Mouse (Mus musculus) lung, adult 10 weeks (tissue): ENCODE results near the gene Pkhd1. TPM values are rescaled to one million over a fixed set of nuclear protein-coding genes. Genes with fewer than 3 reads are reported as not detected.

ENCODE experiments used
- polyA plus RNA-seq: library from polyadenylated mRNA; stranded (reverse); fragments of 350-450 nt; fragmentation: Illumina TruSeq; extraction: RNeasy Lipid Tissue Mini Kit (QIAGEN cat#74804); gene quantifications from one replicate; pipeline ENCODE4 v1.2.3, GENCODE M21; 2014; ENCODE audit warnings: low read depth, low replicate concordance; ENCODE audit not compliant: insufficient read depth

The Pkhd1 gene
- 0.03 TPM for polyA plus RNA-seq

DNA sequence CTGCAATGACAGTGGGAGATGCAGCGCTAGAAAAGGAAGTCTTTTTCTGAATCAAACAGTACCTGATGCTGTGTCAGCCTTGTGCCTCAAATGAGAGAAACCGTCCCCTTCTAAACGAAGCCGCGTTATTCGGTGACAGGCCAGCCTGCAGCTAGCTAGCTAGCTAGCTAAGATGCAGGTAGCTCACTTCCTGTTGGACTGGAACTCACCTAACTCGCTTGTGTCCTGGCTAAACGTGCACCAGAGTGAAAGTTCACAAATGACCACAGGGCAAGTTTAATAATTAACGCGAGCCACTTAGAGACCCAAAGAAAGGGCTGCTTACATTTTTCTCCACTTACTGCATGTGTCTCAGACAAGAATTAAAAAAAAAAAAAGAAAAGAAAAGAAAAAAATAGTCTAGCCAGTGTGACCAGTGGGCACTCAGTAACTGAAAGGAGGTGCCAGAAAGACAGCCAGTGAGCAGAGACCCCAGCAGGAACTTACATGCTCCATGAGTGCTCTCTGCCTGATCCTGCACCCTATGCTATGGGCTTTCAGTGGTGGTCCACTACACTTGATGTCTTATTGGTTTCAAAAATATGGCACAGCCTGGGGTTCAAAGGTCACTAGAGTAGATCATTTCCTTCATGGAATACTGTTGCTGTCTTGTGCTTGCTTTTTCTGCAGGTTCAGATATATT is at the start of gene Pkhd1:
TSS of gene Pkhd1 (minus strand) at position 216 of the 682 bp plus-strand sequence.

Other genes starting within 250 kb of the Pkhd1 start
- not detected for gene Il17a, start 112.8 kb upstream of the Pkhd1 start, polyA plus RNA-seq
- gene Il17f, start 172.6 kb upstream of the Pkhd1 start, polyA plus RNA-seq, result not detected
- gene Mcm3, start 202.2 kb upstream of the Pkhd1 start, polyA plus RNA-seq, result 10.9 TPM